Mouse (Mus musculus): ENCODE data around the gene Ldlrad3. TPM values are rescaled to one million over a fixed set of nuclear protein-coding genes. Genes with fewer than 3 reads are reported as not detected.

Gene Ldlrad3
- total RNA-seq, 4 experiments from 2014 or later = 6.3 to 7.4 (median 7.0) TPM

GRCm38 (mm10) chr2:101997013-101997412, 189.2 kb downstream of the Ldlrad3 start:
- DNase-seq = no peak

GRCm38 (mm10) chr2:101992574-101993310, 193.4 kb downstream of the Ldlrad3 start:
- DNase-seq = no peak

GRCm38 (mm10) chr2:101991726-101992125, 194.5 kb downstream of the Ldlrad3 start:
- no peak for DNase-seq

GRCm38 (mm10) chr2:101986344-101987087, 199.7 kb downstream of the Ldlrad3 start:
- no peak for DNase-seq

GRCm38 (mm10) chr2:101983853-101984543, 202.2 kb downstream of the Ldlrad3 start:
- DNase-seq = no peak

- no peak for DNase-seq
Measured at GRCm38 (mm10) chr2:101983082-101983852, 202.9 kb downstream of the Ldlrad3 start.

- no peak for DNase-seq
Measured at GRCm38 (mm10) chr2:101981964-101982498, 204.2 kb downstream of the Ldlrad3 start.

- DNase-seq = no peak
Measured at GRCm38 (mm10) chr2:101981211-101981610, 205.0 kb downstream of the Ldlrad3 start.

GRCm38 (mm10) chr2:101980456-101980947, 205.7 kb downstream of the Ldlrad3 start:
- no peak for DNase-seq

- DNase-seq = no peak
Measured at GRCm38 (mm10) chr2:101978534-101979525, 207.4 kb downstream of the Ldlrad3 start.

GRCm38 (mm10) chr2:101976399-101977064, 209.7 kb downstream of the Ldlrad3 start:
- no peak for DNase-seq

- no peak for DNase-seq
Measured at GRCm38 (mm10) chr2:101973810-101974209, 212.4 kb downstream of the Ldlrad3 start.

- no peak for DNase-seq
Measured at GRCm38 (mm10) chr2:101967601-101968000, 218.6 kb downstream of the Ldlrad3 start.

GRCm38 (mm10) chr2:101967152-101967551, 219.0 kb downstream of the Ldlrad3 start:
- DNase-seq = no peak

GRCm38 (mm10) chr2:101966017-101966416, 220.2 kb downstream of the Ldlrad3 start:
- DNase-seq = no peak

- no peak for DNase-seq
Measured at GRCm38 (mm10) chr2:101965515-101965914, 220.7 kb downstream of the Ldlrad3 start.

- DNase-seq = no peak
Measured at GRCm38 (mm10) chr2:101963367-101963766, 222.8 kb downstream of the Ldlrad3 start.

- DNase-seq = no peak
Measured at GRCm38 (mm10) chr2:101962349-101962748, 223.8 kb downstream of the Ldlrad3 start.

GRCm38 (mm10) chr2:101961391-101961790, 224.8 kb downstream of the Ldlrad3 start:
- DNase-seq = no peak

- no peak for DNase-seq
Measured at GRCm38 (mm10) chr2:101960658-101961057, 225.5 kb downstream of the Ldlrad3 start.
